ENCODE assay signal across 14 mouse cellular contexts in genomic region chr14:27823048-27823447, GRCm38 (mm10).
DNase-seq lines count a peak whose midpoint lies in the region; ATAC-seq and TF ChIP-seq lines count a peak whose summit lies in the region.
"Had no signal": no experiment of that assay in that cellular context is flagged by ENCODE, and none has a peak within 500 bp of the region (broad histone marks: within the 10 kb centered on the region; RNA-seq: fewer than 3 reads in every experiment).

No protein-coding gene starts in this region.

- TF ChIP-seq POLR2A in liver, adult 2 months (IDR thresholded peaks at IDR 0.05; ENCODE audit: extremely low read depth, insufficient read depth, low read length), result no peak

- H3K79me2 ChIP-seq in liver, adult 2 months (ENCODE audit: control insufficient read depth, insufficient read depth, low read length), result no peaks in the 10 kb centered on the region

- no peak overlapping the region for H3K4me3 ChIP-seq in liver, adult 2 months (ENCODE audit: insufficient read depth, low read depth, low read length)
- H3K4me3 ChIP-seq in liver, embryonic 11.5 days (ENCODE audit: low read depth, low read length), result no peak overlapping the region
- no peak overlapping the region for H3K4me3 ChIP-seq in limb, embryonic 10.5 days
- H3K4me3 ChIP-seq in midbrain, embryonic 10.5 days, result no peak overlapping the region
- H3K4me3 ChIP-seq: embryonic facial prominence, embryonic 12.5 days; forebrain, embryonic 13.5 days; left cerebral cortex, adult 2 months; limb, embryonic 15.5 days had no signal

- WGBS in liver, adult 2 months, result 5% methylated on average over 3 of the region's 3 CpGs
- WGBS in liver, embryonic 11.5 days, result 58% methylated on average over 3 of the region's 3 CpGs
- 75% methylated on average over 3 of the region's 3 CpGs for WGBS in limb, embryonic 10.5 days
- WGBS in midbrain, embryonic 10.5 days, result 77% methylated on average over 3 of the region's 3 CpGs

- H3K9ac ChIP-seq in liver, adult 2 months (ENCODE audit: low read depth, low read length), result no peak overlapping the region
- H3K9ac ChIP-seq in liver, embryonic 11.5 days (ENCODE audit: low read depth, low read length), result no peak overlapping the region
- H3K9ac ChIP-seq: embryonic facial prominence, embryonic 12.5 days; forebrain, embryonic 13.5 days; limb, embryonic 15.5 days had no signal

- no peak for ATAC-seq in liver, embryonic 11.5 days (replicated peaks; ENCODE audit: low FRiP score)
- ATAC-seq: forebrain, embryonic 13.5 days had no signal

- peak; percentile 15 for DNase-seq in liver, adult 2 months (ENCODE audit: extremely low read depth, low read depth, low spot score)
- DNase-seq in liver, embryonic 11.5 days (ENCODE audit: low spot score), result no peak
- DNase-seq in NIH3T3 (ENCODE audit: low read depth), result peak; percentile 82
- DNase-seq in adrenal gland, postnatal 25 days, result peak; percentile 53
- DNase-seq in lung, postnatal 25 days (ENCODE audit: low spot score), result peak; percentile 24
- DNase-seq in yolk sac, embryonic 10.5 days (ENCODE audit: low spot score), result no peak
- DNase-seq in limb, embryonic 10.5 days (ENCODE audit: low spot score), result no peak
- DNase-seq in midbrain, embryonic 10.5 days (ENCODE audit: low spot score), result no peak
- DNase-seq: cerebellum, postnatal 25 days; kidney, postnatal 25 days had no signal

- no peak overlapping the region for H3K27ac ChIP-seq in liver, adult 2 months (replicated peaks; ENCODE audit: insufficient read depth, low read depth, low read length)
- H3K27ac ChIP-seq in liver, embryonic 11.5 days (ENCODE audit: low read depth, low read length), result no peak overlapping the region
- H3K27ac ChIP-seq in limb, embryonic 10.5 days, result no peak overlapping the region
- no peak overlapping the region for H3K27ac ChIP-seq in midbrain, embryonic 10.5 days (replicated peaks)
- H3K27ac ChIP-seq: embryonic facial prominence, embryonic 12.5 days; forebrain, embryonic 13.5 days; left cerebral cortex, adult 2 months; limb, embryonic 15.5 days had no signal

- H3K4me2 ChIP-seq in liver, embryonic 11.5 days, result no peak overlapping the region
- H3K4me2 ChIP-seq: embryonic facial prominence, embryonic 12.5 days; forebrain, embryonic 13.5 days; limb, embryonic 15.5 days had no signal

- H3K9me3 ChIP-seq in liver, embryonic 11.5 days (ENCODE audit: control insufficient read depth, low read length), result no peaks in the 10 kb centered on the region
- H3K9me3 ChIP-seq in limb, embryonic 10.5 days (replicated peaks), result no peaks in the 10 kb centered on the region
- no peaks in the 10 kb centered on the region for H3K9me3 ChIP-seq in midbrain, embryonic 10.5 days (replicated peaks)
- H3K9me3 ChIP-seq: embryonic facial prominence, embryonic 12.5 days; forebrain, embryonic 13.5 days; limb, embryonic 15.5 days had no signal

- H3K4me1 ChIP-seq in liver, adult 2 months (ENCODE audit: control insufficient read depth, insufficient read depth, low read length), result no peaks in the 10 kb centered on the region
- no peaks in the 10 kb centered on the region for H3K4me1 ChIP-seq in liver, embryonic 11.5 days (replicated peaks; ENCODE audit: control insufficient read depth, insufficient read depth, low read length)
- no peaks in the 10 kb centered on the region for H3K4me1 ChIP-seq in limb, embryonic 10.5 days
- no peaks in the 10 kb centered on the region for H3K4me1 ChIP-seq in midbrain, embryonic 10.5 days

- no peak for TF ChIP-seq CTCF in liver, adult 2 months (IDR thresholded peaks at IDR 0.05; ENCODE audit: low read depth, low read length)

- no peaks in the 10 kb centered on the region for H3K36me3 ChIP-seq in liver, adult 2 months (ENCODE audit: control insufficient read depth, insufficient read depth, low read length)
- no peaks in the 10 kb centered on the region for H3K36me3 ChIP-seq in liver, embryonic 11.5 days (ENCODE audit: control insufficient read depth, insufficient read depth, low read length)
- H3K36me3 ChIP-seq in limb, embryonic 10.5 days, result no peaks in the 10 kb centered on the region
- H3K36me3 ChIP-seq in midbrain, embryonic 10.5 days, result no peaks in the 10 kb centered on the region
- H3K36me3 ChIP-seq: embryonic facial prominence, embryonic 12.5 days; limb, embryonic 15.5 days had no signal

- H3K27me3 ChIP-seq in liver, adult 2 months (ENCODE audit: control insufficient read depth, insufficient read depth, low read length), result no peaks in the 10 kb centered on the region
- no peaks in the 10 kb centered on the region for H3K27me3 ChIP-seq in liver, embryonic 11.5 days (replicated peaks; ENCODE audit: control insufficient read depth, insufficient read depth, low read length)
- H3K27me3 ChIP-seq in limb, embryonic 10.5 days (ENCODE audit: low read depth, poor library complexity, severe bottlenecking), result no peaks in the 10 kb centered on the region
- H3K27me3 ChIP-seq in midbrain, embryonic 10.5 days (ENCODE audit: low read depth, poor library complexity, severe bottlenecking), result no peaks in the 10 kb centered on the region
- H3K27me3 ChIP-seq: embryonic facial prominence, embryonic 12.5 days; forebrain, embryonic 13.5 days; limb, embryonic 15.5 days had no signal

Comparison
In these comparisons a context has a peak if more than half of its experiments do, and no peak if none do; other contexts are left out.
1. DNase-seq: peak in liver, adult 2 months (single experiment), NIH3T3 (single experiment), adrenal gland, postnatal 25 days (single experiment) and lung, postnatal 25 days (single experiment); none in liver, embryonic 11.5 days (single experiment), yolk sac, embryonic 10.5 days (single experiment), limb, embryonic 10.5 days (single experiment) and midbrain, embryonic 10.5 days (single experiment).